Mouse (Mus musculus): ENCODE measurements around the gene Lzts2.

DNA sequence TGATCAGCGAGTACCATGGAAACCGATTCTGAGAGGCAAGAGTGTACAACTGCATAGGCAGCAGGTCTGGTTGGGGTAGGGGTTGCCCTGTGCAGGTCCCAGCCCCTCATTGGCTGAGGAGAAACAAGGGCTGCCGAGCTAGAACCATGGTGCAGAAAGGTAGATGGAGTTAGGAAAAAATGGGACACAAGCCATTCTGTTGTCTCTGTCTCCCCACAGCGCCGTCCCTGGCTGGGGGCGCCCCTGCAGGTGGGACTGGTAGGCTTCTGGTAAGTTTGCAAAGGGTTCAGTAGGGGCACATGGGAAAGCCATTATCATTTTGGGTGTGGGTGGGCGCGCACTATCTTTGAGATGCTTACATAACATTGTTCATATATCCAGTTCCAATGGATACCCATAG is 39.2 kb downstream of the Lzts2 start:
- TF ChIP-seq CTCF (IDR thresholded peaks at IDR 0.05; ENCODE audit: borderline replicate concordance, extremely low read depth, insufficient read depth, insufficient read length): no peak
- TF ChIP-seq POLR2A (IDR thresholded peaks at IDR 0.05; ENCODE audit: borderline replicate concordance, extremely low read depth, insufficient read depth, insufficient read length, poor library complexity, severe bottlenecking): no peak

Measured in brain, embryonic 14.5 days (tissue).